Mouse (Mus musculus): ENCODE measurements at regions not wholly inside any gene's neighbourhood (a gene's known extent, or its start where the extent isn't known, plus 50 kb on each side); places are given as distances from the start of the nearest gene placed in this dataset.

- intact Hi-C loops (cut with DNase I): no loop called here
Observed at GRCm38 (mm10) chr9:41578221-41579106, 417.0 kb upstream of the Ubash3b start.

- intact Hi-C loops (cut with DNase I): no loop called here
Observed at GRCm38 (mm10) chr9:41577760-41578159, 416.3 kb upstream of the Ubash3b start.

DNA sequence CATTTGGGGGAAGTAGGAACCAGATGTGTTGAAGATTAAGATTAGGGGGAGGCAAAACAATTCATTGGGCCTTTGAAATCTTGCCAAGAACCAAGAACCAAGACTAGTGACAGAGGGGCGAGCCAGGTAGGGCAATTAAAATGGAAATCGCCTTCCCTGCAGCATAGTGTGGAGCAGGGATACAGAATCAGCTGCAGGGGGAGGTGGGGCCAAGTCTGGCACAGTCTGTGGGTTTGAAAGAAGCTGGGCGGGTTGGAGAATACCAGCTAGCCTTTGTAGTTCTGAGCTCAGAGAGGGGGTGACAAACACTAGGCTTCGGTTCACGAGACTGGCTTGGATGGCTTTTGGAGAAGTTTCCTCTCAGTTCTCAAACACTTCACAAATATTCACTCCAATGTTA is 414.3 kb upstream of the Ubash3b start:
- intact Hi-C loops (cut with DNase I): no loop called here

- intact Hi-C loops (cut with DNase I): no loop called here
Observed at GRCm38 (mm10) chr9:41570262-41570661, 408.8 kb upstream of the Ubash3b start.

DNA sequence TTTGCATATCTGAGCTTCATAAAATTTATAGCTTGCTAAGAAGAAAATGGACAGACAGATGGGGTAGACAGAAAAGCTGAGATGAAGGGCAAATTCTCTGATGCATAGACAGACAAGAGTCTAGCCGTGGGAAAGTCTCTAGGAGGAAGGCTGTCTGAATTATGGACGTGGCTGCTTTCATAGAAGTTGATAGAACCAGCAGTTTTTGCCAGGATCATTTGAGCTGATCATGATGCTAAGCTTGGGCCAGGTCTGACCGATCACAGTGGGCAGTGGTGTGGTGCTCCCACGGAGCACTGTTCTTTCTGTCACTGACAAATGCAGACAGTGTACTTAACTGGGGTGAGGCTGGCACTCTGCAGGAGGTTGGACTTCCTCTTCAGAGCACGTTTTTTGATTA is 405.0 kb upstream of the Ubash3b start:
- intact Hi-C loops (cut with DNase I): no loop called here

DNA sequence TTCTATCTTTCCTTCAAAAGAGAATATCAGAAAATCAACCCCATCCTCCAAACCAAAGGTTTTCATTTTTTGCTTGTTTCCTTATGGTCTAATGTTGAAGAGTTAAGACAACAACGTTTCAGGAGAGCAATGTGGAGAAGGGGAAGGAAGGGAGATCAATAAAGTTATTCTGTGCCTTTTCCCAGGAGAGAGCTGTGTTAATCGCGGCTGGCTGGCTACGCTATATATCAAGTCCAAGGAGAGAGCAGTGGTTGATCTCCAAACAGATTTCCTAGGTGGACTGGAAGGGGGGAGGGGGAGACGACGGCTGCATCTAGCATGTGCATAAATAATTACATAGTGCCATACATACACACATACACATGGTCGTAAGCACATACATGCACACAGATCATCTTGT is 404.3 kb upstream of the Ubash3b start:
- intact Hi-C loops (cut with DNase I): no loop called here

- intact Hi-C loops (cut with DNase I): no loop called here
Observed at GRCm38 (mm10) chr9:41563376-41563775, 401.9 kb upstream of the Ubash3b start.

GRCm38 (mm10) chr9:41558456-41558855 is 397.0 kb upstream of the Ubash3b start:
- intact Hi-C loops (cut with DNase I): no loop called here

GRCm38 (mm10) chr9:41556888-41557287 is 395.4 kb upstream of the Ubash3b start:
- intact Hi-C loops (cut with DNase I): no loop called here

- intact Hi-C loops (cut with DNase I): no loop called here
Observed at GRCm38 (mm10) chr9:41545776-41546175, 384.3 kb upstream of the Ubash3b start.

- intact Hi-C loops (cut with DNase I): no loop called here
Observed at GRCm38 (mm10) chr9:41542511-41542910, 381.0 kb upstream of the Ubash3b start.

DNA sequence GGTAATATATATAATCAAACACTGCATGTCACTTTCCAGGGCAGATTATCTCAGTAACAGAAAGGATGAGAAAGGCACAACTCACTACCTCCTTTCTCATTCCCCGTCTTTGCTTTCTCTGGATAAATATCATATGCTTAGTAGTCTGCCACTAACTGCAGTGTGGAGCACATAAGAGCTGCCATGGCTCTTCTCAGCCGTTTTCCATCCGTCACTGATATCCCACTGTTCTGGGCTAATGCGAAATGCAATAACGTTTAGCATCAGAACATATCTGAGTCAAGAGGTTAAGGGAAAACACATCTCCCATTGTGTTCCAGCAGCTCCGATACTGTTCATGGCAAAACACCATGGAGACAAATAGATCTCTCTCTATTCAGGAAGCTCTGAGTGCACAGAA is 379.8 kb upstream of the Ubash3b start:
- intact Hi-C loops (cut with DNase I): no loop called here

- intact Hi-C loops (cut with DNase I): no loop called here
Observed at GRCm38 (mm10) chr9:41532786-41533185, 371.3 kb upstream of the Ubash3b start.

- intact Hi-C loops (cut with DNase I): no loop called here
Observed at GRCm38 (mm10) chr9:41532290-41532689, 370.8 kb upstream of the Ubash3b start.

GRCm38 (mm10) chr9:41531596-41531995 is 370.1 kb upstream of the Ubash3b start:
- intact Hi-C loops (cut with DNase I): no loop called here

GRCm38 (mm10) chr9:41526126-41526525 is 364.6 kb upstream of the Ubash3b start:
- intact Hi-C loops (cut with DNase I): no loop called here

GRCm38 (mm10) chr9:41525534-41525933 is 364.0 kb upstream of the Ubash3b start:
- intact Hi-C loops (cut with DNase I): no loop called here

- intact Hi-C loops (cut with DNase I): no loop called here
Observed at GRCm38 (mm10) chr9:41524591-41524990, 363.1 kb upstream of the Ubash3b start.

GRCm38 (mm10) chr9:41523969-41524368 is 362.5 kb upstream of the Ubash3b start:
- intact Hi-C loops (cut with DNase I): no loop called here

DNA sequence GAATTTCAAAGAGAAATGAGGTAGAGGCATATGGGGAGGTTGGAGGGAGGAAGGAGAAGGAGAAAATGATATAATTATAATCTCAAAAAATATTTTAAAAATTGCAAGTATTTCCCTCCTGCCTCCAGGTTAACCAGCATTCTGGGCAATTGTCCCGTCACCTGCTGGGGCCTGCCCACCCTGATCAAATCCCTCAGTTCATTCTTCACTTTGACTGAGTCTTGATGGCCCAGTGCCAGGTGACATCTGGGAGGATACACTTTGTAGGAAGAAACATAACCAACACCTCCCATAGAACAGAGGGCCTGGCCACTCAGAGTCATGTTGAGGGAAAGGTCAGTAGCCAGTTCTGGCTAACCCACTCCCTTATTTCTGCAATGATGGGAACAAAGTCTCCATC is 360.8 kb upstream of the Ubash3b start:
- intact Hi-C loops (cut with DNase I): no loop called here

DNA sequence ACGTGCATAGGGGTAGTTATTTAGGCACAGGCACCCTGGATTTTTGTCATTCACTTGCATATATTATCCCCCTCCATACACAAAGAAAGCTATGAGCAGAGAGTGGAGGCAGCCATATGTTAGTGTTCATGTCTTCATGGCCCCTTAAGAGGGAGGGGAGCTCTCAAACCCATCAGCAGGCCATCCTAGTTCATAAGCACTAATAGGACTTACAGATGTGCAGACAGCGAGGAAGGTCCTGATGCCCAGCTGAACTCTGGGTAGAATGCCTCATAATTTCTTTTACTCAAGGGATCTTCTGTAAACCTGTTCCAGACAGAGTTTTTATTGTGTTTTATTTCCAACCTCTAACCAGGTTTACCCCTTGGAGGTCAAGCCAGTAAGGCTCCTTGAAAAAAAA is 356.3 kb upstream of the Ubash3b start:
- intact Hi-C loops (cut with DNase I): no loop called here

- intact Hi-C loops (cut with DNase I): no loop called here
Observed at GRCm38 (mm10) chr9:41517053-41517696, 355.7 kb upstream of the Ubash3b start.

DNA sequence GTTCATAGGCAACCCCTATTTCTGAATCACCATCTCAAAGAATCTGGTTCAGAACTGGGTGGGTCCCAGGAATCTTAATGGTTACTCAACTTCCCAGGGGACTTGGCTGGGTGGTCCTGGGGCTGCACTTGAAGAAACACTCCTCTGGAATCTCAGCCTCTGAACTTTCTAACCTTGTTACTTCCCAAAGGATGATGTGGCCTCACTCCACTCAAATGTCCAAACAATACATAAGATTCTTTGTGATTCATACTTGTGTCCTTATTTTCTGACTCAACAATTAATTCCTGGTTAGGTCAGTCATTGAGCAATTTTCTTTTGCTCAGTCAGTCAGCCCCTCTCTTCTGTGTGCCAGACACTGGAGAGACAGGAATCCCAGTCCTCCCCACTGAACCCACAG is 353.7 kb upstream of the Ubash3b start:
- intact Hi-C loops (cut with DNase I): no loop called here
